Mouse (Mus musculus): ENCODE measurements around the gene Usf3.

Gene Usf3

GRCm38 (mm10) chr16:44173155-44173941 lies at the start of gene Usf3:
Usf3 (plus strand) TSS chr16:44173246.
- peak; percentile 30 to 40 for DNase-seq (ENCODE audit: low spot score in 2 of 2)

DNA sequence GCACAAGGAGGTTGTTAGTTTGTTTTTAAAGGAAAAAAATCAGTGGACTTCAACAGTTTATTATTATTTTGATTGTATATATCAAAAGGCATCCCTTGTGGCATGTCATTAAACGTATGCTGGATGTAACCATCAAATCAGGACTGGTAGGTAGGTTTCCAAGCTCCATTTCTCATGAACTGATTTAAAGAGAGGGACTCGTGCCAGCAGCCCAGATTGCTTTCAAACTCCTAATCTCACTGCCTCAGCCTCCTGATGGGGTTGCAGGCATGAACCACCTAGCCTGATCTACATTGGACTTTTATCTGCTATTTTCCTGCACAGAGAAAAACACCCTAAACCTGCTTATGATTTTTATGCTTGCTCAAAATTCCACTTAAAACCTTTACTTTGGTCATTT lies 49.3 kb upstream of the Usf3 start:
- DNase-seq (ENCODE audit: low spot score in 2 of 2) = no peak

DNA sequence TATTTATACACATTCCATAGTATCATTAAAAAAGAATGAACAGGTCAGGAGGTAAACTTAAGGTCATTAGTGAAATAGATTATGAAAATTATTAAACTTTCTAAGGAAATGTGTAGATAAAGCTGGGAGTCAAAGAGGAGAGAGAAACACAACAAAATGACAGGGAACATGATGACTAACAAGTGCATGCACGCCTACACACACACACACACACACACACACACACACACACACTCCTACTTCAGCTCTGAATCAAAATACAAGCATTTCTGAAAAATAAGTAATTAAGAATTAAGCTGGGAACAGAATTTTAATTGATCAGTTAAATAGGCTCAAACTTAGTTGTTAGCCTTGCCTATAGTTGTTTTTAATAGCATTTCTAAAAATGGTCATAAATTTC lies 48.3 kb upstream of the Usf3 start:
- DNase-seq (ENCODE audit: low spot score in 2 of 2) = no peak

DNA sequence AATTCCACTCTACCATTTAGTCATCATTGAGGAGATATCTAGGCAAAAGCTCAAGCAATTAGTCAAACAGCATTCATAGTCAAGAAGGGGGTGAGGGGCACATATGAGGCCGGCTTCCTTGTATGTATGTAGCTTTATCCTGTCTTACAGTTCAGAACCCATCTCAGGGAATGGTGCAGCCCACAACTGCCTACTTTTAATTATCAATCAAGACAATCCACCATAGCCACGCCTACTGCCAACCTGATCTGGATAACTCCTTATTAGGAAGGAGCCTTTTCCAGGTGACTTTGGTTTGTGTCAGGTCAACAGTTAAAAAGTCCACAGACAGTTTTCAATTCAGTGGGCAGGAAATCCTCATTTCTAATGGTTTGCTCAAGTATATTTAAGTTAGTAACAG lies 47.6 kb upstream of the Usf3 start:
- DNase-seq (ENCODE audit: low spot score in 2 of 2) = no peak

DNA sequence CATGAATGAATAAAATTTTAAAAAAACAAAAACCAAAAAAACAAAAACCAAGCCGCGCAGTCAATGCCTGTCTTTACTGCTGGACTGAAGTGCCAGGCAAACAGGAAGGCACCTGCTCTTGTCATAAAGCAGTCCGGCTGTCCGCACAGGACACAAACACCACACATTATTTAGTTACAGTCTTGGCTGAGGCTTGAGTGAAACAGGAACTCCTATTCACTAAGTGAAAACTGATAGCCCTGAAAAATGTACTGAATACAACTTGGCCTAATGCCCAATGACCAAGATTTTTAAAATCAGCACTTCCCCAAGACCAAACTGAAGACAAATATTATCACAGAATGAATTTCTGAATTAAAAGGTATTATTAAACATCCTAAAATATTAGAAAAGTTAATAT lies 46.6 kb upstream of the Usf3 start:
- DNase-seq (ENCODE audit: low spot score in 2 of 2) = no peak

DNA sequence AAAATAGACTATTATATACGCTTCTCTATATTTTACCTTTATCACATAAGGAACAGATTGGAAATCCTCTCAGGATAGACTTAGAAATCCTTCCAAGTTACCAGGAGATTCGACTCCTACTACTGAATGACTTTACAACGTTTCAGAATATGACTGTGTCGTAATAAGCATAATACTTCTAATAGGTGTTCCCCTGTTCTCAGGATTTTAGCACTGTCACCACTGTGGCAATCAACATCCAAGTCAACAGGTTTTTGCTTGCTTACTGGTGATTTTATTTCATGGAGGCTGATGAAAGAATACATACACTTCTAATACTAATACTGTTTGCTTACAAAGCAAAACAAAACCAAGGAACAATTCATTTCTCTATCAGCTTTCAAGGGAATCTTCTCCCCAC lies 40.7 kb upstream of the Usf3 start:
- DNase-seq (ENCODE audit: low spot score in 2 of 2) = no peak

GRCm38 (mm10) chr16:44133187-44133586 lies 39.9 kb upstream of the Usf3 start:
- DNase-seq (ENCODE audit: low spot score in 2 of 2) = no peak

GRCm38 (mm10) chr16:44136511-44137021 lies 36.5 kb upstream of the Usf3 start:
- no peak for DNase-seq (ENCODE audit: low spot score in 2 of 2)

DNA sequence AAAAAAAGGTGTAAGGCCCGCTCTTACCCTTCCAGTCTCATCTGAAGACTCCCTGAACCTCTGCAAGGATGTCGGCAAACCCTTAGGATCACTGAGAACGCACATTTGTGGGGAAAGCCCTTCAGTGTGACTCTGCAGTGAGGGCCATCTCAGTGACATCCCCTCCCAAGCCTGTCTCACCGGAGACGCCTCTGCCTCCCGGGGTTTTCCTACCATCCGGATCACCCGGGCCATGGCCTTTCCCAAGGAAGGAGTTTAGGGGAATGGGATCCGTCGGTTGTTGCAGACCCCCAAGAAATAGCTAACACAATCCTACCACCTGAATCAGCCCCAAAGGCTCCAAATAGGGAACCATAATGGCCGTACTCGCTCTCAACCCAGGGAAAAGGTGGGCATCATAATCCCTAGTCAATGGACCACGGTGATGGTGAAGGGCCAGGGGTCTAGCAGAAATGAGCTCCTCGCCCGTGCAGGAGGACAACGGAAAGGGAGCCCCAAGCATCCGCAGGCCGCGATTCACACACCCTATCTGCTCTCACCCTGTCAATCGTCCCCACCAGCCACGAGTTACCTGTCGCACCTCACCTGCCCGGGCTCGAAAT lies 34.6 kb upstream of the Usf3 start:
- no peak for DNase-seq (ENCODE audit: low spot score in 2 of 2)

DNA sequence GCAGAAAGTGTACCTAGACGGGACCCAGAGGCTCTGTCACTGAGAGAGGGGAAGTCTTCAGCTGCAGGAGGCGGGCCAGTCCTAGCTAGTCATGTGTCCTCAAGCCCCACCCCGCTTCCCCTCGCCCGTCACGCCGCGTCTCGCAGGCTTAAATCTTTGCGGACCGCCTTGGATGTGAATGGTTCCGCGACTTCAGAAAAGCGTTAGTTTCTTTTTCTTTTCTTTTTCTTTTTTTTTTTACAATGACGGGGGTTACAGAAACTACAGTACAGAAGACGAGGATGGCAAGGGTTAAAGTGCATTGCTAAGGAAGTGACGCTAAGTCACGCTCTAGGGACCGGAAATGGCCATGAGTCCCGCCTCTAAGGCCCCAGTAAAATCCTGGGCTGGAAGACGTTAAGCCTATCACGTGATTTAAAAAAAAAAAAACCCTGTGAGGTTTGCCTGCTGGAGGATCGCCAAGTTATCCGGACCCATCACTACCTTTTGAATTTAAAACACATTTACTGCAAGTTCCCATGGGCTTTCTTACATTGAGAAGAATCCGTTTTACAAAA lies 34.0 kb upstream of the Usf3 start:
- DNase-seq (ENCODE audit: low spot score in 2 of 2) = peak; percentile 87 to 89

DNA sequence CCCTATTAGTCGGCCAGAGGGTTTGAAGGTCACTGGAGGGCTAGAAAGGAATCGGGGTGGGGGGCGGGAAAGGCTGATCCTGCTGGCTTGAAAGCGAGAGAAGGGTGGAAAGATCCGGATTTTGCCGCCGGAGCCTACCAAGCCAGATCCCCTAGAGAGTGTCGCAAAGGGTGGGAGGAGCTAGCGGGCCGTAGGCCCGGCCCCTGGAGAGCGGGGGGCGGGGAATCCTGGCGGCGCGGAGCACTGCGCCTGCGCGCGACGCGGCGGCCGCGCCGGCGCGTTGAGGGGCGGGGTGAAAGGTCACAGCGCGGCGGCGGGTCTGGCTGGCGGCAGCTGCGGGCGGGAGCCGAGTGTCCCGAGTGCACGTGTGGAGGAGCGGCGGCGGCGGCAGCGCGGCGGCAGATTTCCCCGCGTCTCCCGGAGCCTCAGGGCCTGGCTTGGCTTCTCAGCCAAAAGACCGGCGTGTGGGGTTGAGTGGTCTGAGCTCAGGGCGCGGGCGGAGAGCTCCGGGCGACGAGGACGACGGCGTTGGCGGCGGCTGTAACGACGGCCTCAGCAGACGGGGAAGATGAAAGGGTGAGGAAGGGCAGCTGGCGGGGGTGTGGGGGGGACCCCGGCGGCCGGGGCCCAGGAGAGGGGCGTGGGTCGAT lies 33.4 kb upstream of the Usf3 start, which contains the start of the genes Atp6v1a and Naa50:
Gene Atp6v1a, minus strand, starts transcription at position 170 of the 650 bp plus-strand sequence.
Gene Naa50, plus strand, starts transcription at position 295 of the 650 bp plus-strand sequence.
- DNase-seq (ENCODE audit: low spot score in 2 of 2) = peak; percentile 88 to 92

- DNase-seq (ENCODE audit: low spot score in 2 of 2) = peak; percentile 62 to 73
Observed at GRCm38 (mm10) chr16:44140186-44140787, 32.8 kb upstream of the Usf3 start.

DNA sequence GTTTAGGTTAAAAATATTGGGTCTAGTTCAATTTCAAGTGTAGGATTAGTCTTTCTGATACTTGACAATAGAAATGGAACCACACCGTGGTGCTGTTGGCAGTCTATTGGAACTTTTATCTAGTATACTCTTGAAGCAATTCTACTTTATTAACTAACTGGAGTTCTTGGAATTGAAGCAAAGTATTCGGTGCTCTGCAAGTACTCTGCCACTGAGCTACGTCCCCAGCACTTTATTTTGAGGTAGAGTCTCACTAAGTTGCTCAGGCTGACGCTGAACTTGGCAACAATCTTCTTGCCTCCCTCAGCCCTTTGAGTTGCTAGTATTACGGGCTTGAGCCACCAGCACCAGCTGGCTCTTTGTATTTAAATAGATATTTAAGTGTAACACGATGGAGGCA lies 31.6 kb upstream of the Usf3 start:
- DNase-seq (ENCODE audit: low spot score in 2 of 2) = no peak

GRCm38 (mm10) chr16:44149002-44149767 lies 23.9 kb upstream of the Usf3 start:
- DNase-seq (ENCODE audit: low spot score in 2 of 2) = no peak

DNA sequence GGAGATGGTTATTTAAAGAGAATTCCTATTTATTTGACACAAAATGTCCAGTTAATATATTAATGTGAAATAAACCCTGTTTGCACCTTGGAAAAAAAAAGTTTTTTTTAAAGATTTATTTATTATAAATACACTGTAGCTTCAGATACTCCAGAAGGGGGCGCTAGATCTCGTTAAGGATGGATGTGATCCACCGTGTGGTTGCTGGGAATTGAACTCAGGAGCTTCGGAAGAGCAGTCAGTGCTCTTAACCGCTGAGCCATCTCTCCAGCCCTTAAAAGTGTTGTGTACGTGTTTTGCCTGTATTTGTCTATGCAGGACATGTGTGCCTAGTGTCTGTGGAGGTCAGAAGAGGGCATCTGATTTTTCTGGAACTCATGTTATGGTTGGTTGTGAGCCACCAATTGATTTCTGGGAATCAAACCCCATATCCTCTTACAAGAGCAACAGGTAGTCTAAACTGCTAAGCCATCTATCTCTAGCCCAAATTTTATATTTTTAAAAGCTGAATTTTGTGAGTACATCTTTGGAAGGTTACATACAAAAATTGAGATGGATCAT lies 18.5 kb upstream of the Usf3 start:
- no peak for DNase-seq (ENCODE audit: low spot score in 2 of 2)

- DNase-seq (ENCODE audit: low spot score in 2 of 2) = no peak
Observed at GRCm38 (mm10) chr16:44159325-44159724, 13.7 kb upstream of the Usf3 start.

GRCm38 (mm10) chr16:44163831-44164230 lies 9.2 kb upstream of the Usf3 start:
- no peak for DNase-seq (ENCODE audit: low spot score in 2 of 2)

- no peak for DNase-seq (ENCODE audit: low spot score in 2 of 2)
Observed at GRCm38 (mm10) chr16:44165182-44165581, 7.9 kb upstream of the Usf3 start.

DNA sequence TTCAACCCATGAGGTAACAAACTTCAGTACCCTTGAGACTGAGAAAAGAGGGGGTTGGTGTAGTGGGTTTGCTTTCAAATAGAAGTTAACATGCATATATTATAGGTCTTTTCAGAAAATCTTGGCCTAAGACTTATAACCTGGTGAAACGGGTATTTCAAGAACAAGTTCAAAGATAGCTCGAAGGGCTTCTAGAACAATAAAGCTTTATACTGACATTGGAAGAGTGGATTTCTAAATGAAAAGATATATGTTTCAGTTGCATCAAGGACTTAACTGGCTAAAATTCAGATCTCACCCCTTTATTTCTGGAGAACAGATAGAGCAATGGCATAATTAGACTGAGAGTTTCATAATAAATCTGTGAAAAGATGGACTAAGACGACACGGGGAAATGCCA lies 4.1 kb upstream of the Usf3 start:
- no peak for DNase-seq (ENCODE audit: low spot score in 2 of 2)

DNA sequence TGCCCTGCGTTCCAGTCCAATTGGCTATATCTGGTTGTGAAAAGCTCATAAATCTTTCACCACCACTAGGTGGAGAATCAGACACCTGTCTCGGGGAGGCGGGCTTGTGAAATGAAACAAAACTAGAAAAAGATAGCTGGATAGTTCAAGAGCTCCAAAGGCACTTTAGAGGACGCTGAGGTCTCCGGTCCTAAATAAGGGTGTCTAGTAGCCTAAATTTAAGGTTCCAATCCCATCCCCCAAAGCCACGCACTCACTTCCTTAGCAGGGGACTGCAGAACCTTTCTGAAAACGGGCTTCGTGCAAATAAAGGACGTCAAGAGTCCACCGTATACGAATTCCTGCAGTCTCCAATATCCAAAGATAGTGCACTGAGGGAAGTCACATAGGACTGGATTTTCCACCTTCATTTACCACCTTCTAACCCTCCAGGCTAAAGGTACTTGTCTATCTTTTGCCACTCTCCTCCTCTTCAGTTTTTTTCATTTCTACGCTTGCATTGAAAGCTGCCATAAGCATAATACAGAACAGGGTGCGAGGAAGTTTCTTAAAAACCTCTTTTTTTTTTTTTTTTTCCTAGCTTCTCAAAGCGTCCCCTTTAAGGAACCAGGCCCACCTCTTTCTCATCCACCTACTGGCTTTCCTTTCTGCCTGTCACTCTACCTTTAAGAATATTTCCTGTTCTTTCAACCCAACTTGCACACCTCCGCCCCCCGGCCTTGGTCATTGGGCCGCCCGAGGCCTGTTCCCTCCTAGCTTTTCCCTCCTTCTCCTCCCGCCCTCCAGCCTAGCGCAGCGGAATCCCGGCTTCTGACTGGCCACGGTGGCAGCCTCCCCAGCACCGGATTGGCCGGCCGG lies 520 bp upstream of the Usf3 start:
- peak; percentile 99 for DNase-seq (ENCODE audit: low spot score in 2 of 2)
